Mouse (Mus musculus): ENCODE results near the gene Gm21761. TPM values are rescaled to one million over a fixed set of nuclear protein-coding genes. Genes with fewer than 3 reads are reported as not detected.
"Not testable (repeated sequence)": the region's sequence is repeated elsewhere in the genome, so short reads cannot be mapped to it uniquely, and the experiment has no call there.

Gm21761 gene
- polyA plus RNA-seq, 1 experiment from 2014 or later: not detected

GRCm38 (mm10) chr13:119916449-119916848 lies 12.6 kb downstream of the Gm21761 start:
- H3K27me3 ChIP-seq (replicated peaks); H3K9ac ChIP-seq; H3K4me3 ChIP-seq; H3K9me3 ChIP-seq (replicated peaks); H3K27ac ChIP-seq (ENCODE audit: poor library complexity, severe bottlenecking); H3K36me3 ChIP-seq; H3K4me2 ChIP-seq; ATAC-seq (ENCODE audit: insufficient number of reproducible peaks, low FRiP score); H3K4me1 ChIP-seq (replicated peaks): not testable (repeated sequence)
- WGBS: 49% methylated on average over 2 of the region's 2 CpGs

GRCm38 (mm10) chr13:119898549-119898948 lies 30.5 kb downstream of the Gm21761 start:
- H3K4me2 ChIP-seq; H3K27me3 ChIP-seq (replicated peaks); ATAC-seq (ENCODE audit: insufficient number of reproducible peaks, low FRiP score); H3K36me3 ChIP-seq; H3K9me3 ChIP-seq (replicated peaks); H3K9ac ChIP-seq; H3K4me3 ChIP-seq; H3K4me1 ChIP-seq (replicated peaks); H3K27ac ChIP-seq (ENCODE audit: poor library complexity, severe bottlenecking): not testable (repeated sequence)
- 46% methylated on average over 5 of the region's 5 CpGs for WGBS

- ATAC-seq (ENCODE audit: insufficient number of reproducible peaks, low FRiP score); H3K9me3 ChIP-seq (replicated peaks); H3K4me1 ChIP-seq (replicated peaks); H3K4me2 ChIP-seq; H3K27me3 ChIP-seq (replicated peaks); H3K36me3 ChIP-seq; H3K9ac ChIP-seq; H3K27ac ChIP-seq (ENCODE audit: poor library complexity, severe bottlenecking); H3K4me3 ChIP-seq: not testable (repeated sequence)
- 61% methylated on average over 3 of the region's 3 CpGs for WGBS
Measured at GRCm38 (mm10) chr13:119894685-119895084, 34.4 kb downstream of the Gm21761 start, which contains the start of gene Tcstv1. Gene Tcstv1 (minus strand): TSS chr13:119894785.

- WGBS: 46% methylated on average over 4 of the region's 4 CpGs
- H3K36me3 ChIP-seq; H3K9ac ChIP-seq; H3K27ac ChIP-seq (ENCODE audit: poor library complexity, severe bottlenecking); H3K4me3 ChIP-seq; H3K27me3 ChIP-seq (replicated peaks); H3K4me1 ChIP-seq (replicated peaks); ATAC-seq (ENCODE audit: insufficient number of reproducible peaks, low FRiP score); H3K4me2 ChIP-seq; H3K9me3 ChIP-seq (replicated peaks): not testable (repeated sequence)
Measured at GRCm38 (mm10) chr13:119886896-119887295, 42.2 kb downstream of the Gm21761 start.

- not testable (repeated sequence) for H3K4me1 ChIP-seq (replicated peaks); ATAC-seq (ENCODE audit: insufficient number of reproducible peaks, low FRiP score); H3K9me3 ChIP-seq (replicated peaks); H3K4me2 ChIP-seq; H3K27ac ChIP-seq (ENCODE audit: poor library complexity, severe bottlenecking); H3K36me3 ChIP-seq; H3K4me3 ChIP-seq; H3K9ac ChIP-seq; H3K27me3 ChIP-seq (replicated peaks)
- WGBS: 63% methylated on average over 6 of the region's 7 CpGs
Measured at GRCm38 (mm10) chr13:119864395-119864999, 64.6 kb downstream of the Gm21761 start.

- H3K4me2 ChIP-seq; H3K27ac ChIP-seq (ENCODE audit: poor library complexity, severe bottlenecking); ATAC-seq (ENCODE audit: insufficient number of reproducible peaks, low FRiP score); H3K9me3 ChIP-seq (replicated peaks); H3K36me3 ChIP-seq; H3K27me3 ChIP-seq (replicated peaks); H3K4me3 ChIP-seq; H3K9ac ChIP-seq; H3K4me1 ChIP-seq (replicated peaks): not testable (repeated sequence)
- no CpG with 5 or more reads among the region's 6 CpGs for WGBS
Measured at GRCm38 (mm10) chr13:119862399-119862798, 66.7 kb downstream of the Gm21761 start.

Other genes starting within 250 kb of the Gm21761 start
- gene Hmgcs1, start 238.9 kb downstream of the Gm21761 start, polyA plus RNA-seq (2016; fragmentation: Nextera tagmentation; extraction: Ambion mirVana): 108 and 111 TPM in 2 replicates
- gene Nim1k, start 173.4 kb downstream of the Gm21761 start, polyA plus RNA-seq (2016; fragmentation: Nextera tagmentation; extraction: Ambion mirVana): 0.47 and 0.85 TPM in 2 replicates
- gene Zfp131, start 138.4 kb downstream of the Gm21761 start, polyA plus RNA-seq (2016; fragmentation: Nextera tagmentation; extraction: Ambion mirVana): 27.6 and 31.0 TPM in 2 replicates
- not detected in 2 replicates for gene AF067063, start 99.1 kb downstream of the Gm21761 start, polyA plus RNA-seq (2016; fragmentation: Nextera tagmentation; extraction: Ambion mirVana)
- not detected in 2 replicates for gene D13Ertd608e, start 93.3 kb downstream of the Gm21761 start, polyA plus RNA-seq (2016; fragmentation: Nextera tagmentation; extraction: Ambion mirVana)
- not detected in 2 replicates for gene Tcstv1, start 34.5 kb downstream of the Gm21761 start, polyA plus RNA-seq (2016; fragmentation: Nextera tagmentation; extraction: Ambion mirVana)
- gene B020031M17Rik, start 21.5 kb upstream of the Gm21761 start, polyA plus RNA-seq (2016; fragmentation: Nextera tagmentation; extraction: Ambion mirVana): not detected in 2 replicates
- gene Gm36079, start 97.7 kb upstream of the Gm21761 start, polyA plus RNA-seq (2016; fragmentation: Nextera tagmentation; extraction: Ambion mirVana): not detected in 2 replicates
- gene Gm21188, start 122.9 kb upstream of the Gm21761 start, polyA plus RNA-seq (2016; fragmentation: Nextera tagmentation; extraction: Ambion mirVana): not detected in 2 replicates
- gene Gm20767, start 211.0 kb upstream of the Gm21761 start, polyA plus RNA-seq (2016; fragmentation: Nextera tagmentation; extraction: Ambion mirVana): not detected in 2 replicates
- gene Gm21818, start 243.2 kb upstream of the Gm21761 start, polyA plus RNA-seq (2016; fragmentation: Nextera tagmentation; extraction: Ambion mirVana): not detected in 2 replicates